Mouse (Mus musculus) lung, embryonic 14.5 days (tissue): ENCODE results near the gene Vmac. TPM values are rescaled to one million over a fixed set of nuclear protein-coding genes. Genes with fewer than 3 reads are reported as not detected.

ENCODE experiments used
- ATAC-seq: fragments of 200-750 bp; cut with Nextera tagmentation; 2 replicates; pipeline ENCODE4 v1.8.0; 2017; ENCODE audit warnings: mild to moderate bottlenecking, moderate TSS enrichment, moderate library complexity; ENCODE audit not compliant: insufficient read depth
- DNase-seq: peaks from one replicate; pipeline ENCODE4 v3.0.0-alpha.2; 2015
- H3K27ac ChIP-seq: fragments of 300-500 bp; sonication (generic); 2 replicates; pipeline ENCODE4 v1.5.1; 2014; ENCODE audit warnings: low read depth, mild to moderate bottlenecking, moderate library complexity
- H3K27me3 ChIP-seq: fragments of 300-500 bp; sonication (generic); 2 replicates; pipeline ENCODE4 v1.6.1; 2014; ENCODE audit warnings: low read length, control low read depth; ENCODE audit not compliant: insufficient read depth
- H3K36me3 ChIP-seq: fragments of 300-500 bp; sonication (generic); 2 replicates; pipeline ENCODE4 v1.6.1; 2014; ENCODE audit warnings: control low read depth; ENCODE audit not compliant: insufficient read depth
- H3K4me1 ChIP-seq: fragments of 300-500 bp; sonication (generic); 2 replicates; pipeline ENCODE4 v1.6.1; 2014; ENCODE audit warnings: antibody characterized with exemption, control low read depth; ENCODE audit not compliant: insufficient read depth
- H3K4me2 ChIP-seq: fragments of 300-500 bp; sonication (generic); 2 replicates; pipeline ENCODE4 v1.6.1; 2014; ENCODE audit warnings: mild to moderate bottlenecking
- H3K4me3 ChIP-seq: fragments of 300-500 bp; sonication (generic); 2 replicates; pipeline ENCODE4 v1.5.1; 2014; ENCODE audit warnings: low read depth, low read length
- H3K9ac ChIP-seq: fragments of 300-500 bp; sonication (generic); 2 replicates; pipeline ENCODE4 v1.6.1; 2014
- H3K9me3 ChIP-seq: fragments of 300-500 bp; sonication (generic); 2 replicates; pipeline ENCODE4 v1.6.1; 2016; ENCODE audit warnings: low read depth, low read length, control low read depth
- CTCF ChIP-seq: IDR thresholded peaks from 2 replicates; pipeline ENCODE4 v1.5.1; 2016; ENCODE audit warnings: antibody characterized with exemption, low read depth
- WGBS: fragments of 180-500 bp; shearing (Covaris S2); extraction: QIAGEN DNeasy Blood & Tissue Kit; methylation state at CpG from one replicate; pipeline ENCODE4 v1.1.7; 2014; 5-methylcytosine and 5-hydroxymethylcytosine counted together
- polyA plus RNA-seq: library from polyadenylated mRNA; unstranded; fragments of >200 nt; fragmentation: Nextera tagmentation; extraction: Ambion mirVana; gene quantifications from 2 replicates; pipeline ENCODE4 v1.2.1, GENCODE M21; 2014

The Vmac gene
- polyA plus RNA-seq, 1 experiment from 2014 or later: 19.6 TPM

GRCm38 (mm10) chr17:56727029-56727649 is 9.3 kb upstream of the Vmac start:
- 10% methylated on average over 7 of the region's 7 CpGs for WGBS
- Histone ChIP-seq H3K9me3 (no peaks in the 10 kb centered on the region), H3K4me3 (no peak overlapping the region), H3K4me1 (peaks cover 18% of the 10 kb centered on the region), H3K9ac (no peak overlapping the region), H3K4me2 (no peak overlapping the region), H3K36me3 (peaks cover 20% of the 10 kb centered on the region), H3K27me3 (no peaks in the 10 kb centered on the region), H3K27ac (peak overlapping the region; percentile 54; the same call in 1 of the 2 replicates)
- ATAC-seq (peak; percentile 32), DNase-seq (no peak)
- no peak for TF ChIP-seq CTCF

- Histone ChIP-seq H3K4me1 (peaks cover 14% of the 10 kb centered on the region), H3K9ac (no peak overlapping the region), H3K4me3 (no peak overlapping the region), H3K36me3 (peaks cover 36% of the 10 kb centered on the region), H3K4me2 (no peak overlapping the region), H3K27me3 (no peaks in the 10 kb centered on the region), H3K27ac (no peak overlapping the region), H3K9me3 (no peaks in the 10 kb centered on the region)
- 64% methylated on average over 11 of the region's 11 CpGs for WGBS
- DNase-seq: no peak
- TF ChIP-seq CTCF: 0 out of 2 replicates have a peak, but pooled peaks have one; percentile 25
- ATAC-seq: no peak
Observed at GRCm38 (mm10) chr17:56723419-56724161, 5.8 kb upstream of the Vmac start.

GRCm38 (mm10) chr17:56722441-56722840 is 4.6 kb upstream of the Vmac start:
- Histone ChIP-seq H3K4me3 (no peak overlapping the region), H3K27ac (no peak overlapping the region), H3K27me3 (no peaks in the 10 kb centered on the region), H3K4me1 (peaks cover 6% of the 10 kb centered on the region; the same call in 1 of the 2 replicates), H3K9ac (no peak overlapping the region), H3K9me3 (no peaks in the 10 kb centered on the region), H3K36me3 (peaks cover 36% of the 10 kb centered on the region), H3K4me2 (no peak overlapping the region)
- no peak for DNase-seq
- WGBS: 73% methylated on average over 5 of the region's 5 CpGs
- ATAC-seq: no peak
- no peak for TF ChIP-seq CTCF

GRCm38 (mm10) chr17:56716655-56717362 is 1.0 kb downstream of the Vmac start:
- ATAC-seq: peak; percentile 93
- DNase-seq: peak; percentile 100
- H3K36me3 ChIP-seq: peaks cover 22% of the 10 kb centered on the region
- H3K4me3 ChIP-seq: peak overlapping the region; percentile 88
- H3K27me3 ChIP-seq: no peaks in the 10 kb centered on the region
- WGBS: under 1% methylated on average over 55 of the region's 55 CpGs
- peak overlapping the region; percentile 87 for H3K4me2 ChIP-seq
- no peaks in the 10 kb centered on the region for H3K9me3 ChIP-seq
- peak overlapping the region; percentile 89 for H3K9ac ChIP-seq
- peaks cover 12% of the 10 kb centered on the region for H3K4me1 ChIP-seq
- TF ChIP-seq CTCF: no peak
- peak overlapping the region; percentile 48 for H3K27ac ChIP-seq

GRCm38 (mm10) chr17:56715914-56716654 is 1.7 kb downstream of the Vmac start:
- ATAC-seq: no peak; the same call in 1 of the 2 replicates
- Histone ChIP-seq H3K4me1 (peaks cover 12% of the 10 kb centered on the region), H3K9ac (peak overlapping the region; percentile 67), H3K4me3 (peak overlapping the region; percentile 88), H3K36me3 (peaks cover 22% of the 10 kb centered on the region), H3K27me3 (no peaks in the 10 kb centered on the region), H3K27ac (peak overlapping the region; percentile 42; the same call in 1 of the 2 replicates), H3K4me2 (peak overlapping the region; percentile 87), H3K9me3 (no peaks in the 10 kb centered on the region)
- DNase-seq: no peak
- TF ChIP-seq CTCF: no peak
- WGBS: 21% methylated on average over 22 of the region's 22 CpGs

GRCm38 (mm10) chr17:56715360-56715759 is 2.5 kb downstream of the Vmac start:
- ATAC-seq (no peak), DNase-seq (no peak)
- Histone ChIP-seq H3K27ac (no peak overlapping the region), H3K4me1 (peaks cover 12% of the 10 kb centered on the region), H3K4me3 (peak overlapping the region; percentile 88; the same call in 1 of the 2 replicates), H3K9me3 (no peaks in the 10 kb centered on the region), H3K9ac (peak overlapping the region; percentile 67; the same call in 1 of the 2 replicates), H3K4me2 (peak overlapping the region; percentile 87), H3K27me3 (no peaks in the 10 kb centered on the region), H3K36me3 (peaks cover 24% of the 10 kb centered on the region)
- WGBS: 48% methylated on average over 11 of the region's 11 CpGs
- no peak for TF ChIP-seq CTCF
